Mouse (Mus musculus) kidney, adult 2 months (tissue): Measurements from ENCODE around the gene Dtnbp1.

Source experiments
- CTCF ChIP-seq: fragments of 200-500 bp; conservative IDR thresholded peaks from 2 replicates; pipeline ENCODE4 v1.5.1; 2011; ENCODE audit warnings: low read depth, mild to moderate bottlenecking, control low read depth, low read length, moderate library complexity, mixed read lengths; ENCODE audit not compliant: insufficient read depth, insufficient read length
- POLR2A ChIP-seq: fragments of 200-500 bp; IDR thresholded peaks from one replicate; pipeline ENCODE4 v1.6.1; 2011; ENCODE audit warnings: low read depth, low read length, control low read depth

- TF ChIP-seq CTCF, result no peak
- TF ChIP-seq POLR2A, result no peak
These were observed 68.4 kb downstream of the Dtnbp1 start for GRCm38 (mm10) chr13:44933575-44933974.
